ENCODE assay signal across 18 mouse cellular contexts in genomic region chr9:104181626-104182025, GRCm38 (mm10). TPM values are rescaled to one million over a fixed set of nuclear protein-coding genes. Genes with fewer than 3 reads are reported as not detected.
A peak's percentile ranks its signal among the peaks of the same experiment; 100 is the strongest.
DNase-seq lines count a peak whose midpoint lies in the region.
"Had no signal": no experiment of that assay in that cellular context is flagged by ENCODE, and none has a peak within 500 bp of the region (broad histone marks: within the 10 kb centered on the region; RNA-seq: fewer than 3 reads in every experiment).

No protein-coding gene starts in this region.

- intact Hi-C loops in heart, postnatal 14 days (cut with DNase I): no loop called here

- DNase-seq in heart, adult 11 months: peak; percentile 57
- DNase-seq in heart, postnatal 14 days: no peak
- DNase-seq in brain, adult 2 months (ENCODE audit: low read depth, low spot score): peak; percentile 93
- DNase-seq in cerebellum, adult 18-20 months: peak; percentile 66 to 80
- peak; percentile 68 to 70 for DNase-seq in cerebellum, postnatal 10 days
- DNase-seq in frontal cortex, adult 2 months (ENCODE audit: extremely low spot score in 1 of 2, low spot score in 1 of 2): no peak
- DNase-seq in adrenal gland, postnatal 4 days (ENCODE audit: low spot score in 2 of 2): no peak
- no peak for DNase-seq in spleen, adult 18-20 months
- DNase-seq: adrenal gland, postnatal 14 days; heart, postnatal 10 days; kidney, adult 18-20 months; kidney, postnatal 25 days; layer of hippocampus, postnatal 36 days; liver, postnatal 0 days; lung, postnatal 36 days; thymus, postnatal 25 days had no signal

RNA-seq across cellular contexts. Expression of gene Ackr4, which starts 54.9 kb away (rescaled TPM):
- total RNA-seq in heart, postnatal 14 days (2021): 1 to 10 TPM; 6.4 to 9.1 TPM
- 0.23 and 0.32 TPM in 2 replicates for polyA plus RNA-seq in frontal cortex, adult 2 months (2012; rRNA removed)
- 1 to 10 TPM; 1.2 to 1.4 TPM for total RNA-seq in adrenal gland, postnatal 4 days (2021)
- total RNA-seq: layer of hippocampus, postnatal 36 days had no signal
- polyA plus RNA-seq: erythroblast, embryonic 14.5 days; G1E had no signal

Comparison
In these comparisons a context has a peak if more than half of its experiments do, and no peak if none do; other contexts are left out.
1. DNase-seq: peak in heart, adult 11 months (single experiment), brain, adult 2 months (single experiment), cerebellum, adult 18-20 months (2 of 2) and cerebellum, postnatal 10 days (2 of 2); none in heart, postnatal 14 days (0 of 2), frontal cortex, adult 2 months (0 of 2), adrenal gland, postnatal 4 days (0 of 2) and spleen, adult 18-20 months (0 of 2).